Mouse (Mus musculus) small intestine, adult 2 months (tissue): Measurements from ENCODE around the gene Rnaset2a.
"Not testable (repeated sequence)": the region's sequence is repeated elsewhere in the genome, so short reads cannot be mapped to it uniquely, and the experiment has no call there.

ENCODE experiments used
- CTCF ChIP-seq: fragments of 200-500 bp; IDR thresholded peaks from 2 replicates; pipeline ENCODE4 v1.5.1; 2012; ENCODE audit warnings: low read depth, mild to moderate bottlenecking, control low read depth, inconsistent platforms, low read length, moderate library complexity, mixed read lengths; ENCODE audit not compliant: insufficient replicate concordance, insufficient read length; ENCODE audit errors: extremely low read depth
- POLR2A ChIP-seq: fragments of 200-500 bp; IDR thresholded peaks from 2 replicates; pipeline ENCODE4 v1.6.1; 2012; ENCODE audit warnings: low read depth, mild to moderate bottlenecking, control low read depth, inconsistent platforms, low read length, moderate library complexity

GRCm38 (mm10) chr17:8164701-8165607, 17.1 kb upstream of the Rnaset2a start, which contains the start of gene Fgfr1op:
- not testable (repeated sequence) for TF ChIP-seq POLR2A, CTCF
